Comparison of ENCODE assay signal across 9 mouse cellular contexts in the genomic region with DNA sequence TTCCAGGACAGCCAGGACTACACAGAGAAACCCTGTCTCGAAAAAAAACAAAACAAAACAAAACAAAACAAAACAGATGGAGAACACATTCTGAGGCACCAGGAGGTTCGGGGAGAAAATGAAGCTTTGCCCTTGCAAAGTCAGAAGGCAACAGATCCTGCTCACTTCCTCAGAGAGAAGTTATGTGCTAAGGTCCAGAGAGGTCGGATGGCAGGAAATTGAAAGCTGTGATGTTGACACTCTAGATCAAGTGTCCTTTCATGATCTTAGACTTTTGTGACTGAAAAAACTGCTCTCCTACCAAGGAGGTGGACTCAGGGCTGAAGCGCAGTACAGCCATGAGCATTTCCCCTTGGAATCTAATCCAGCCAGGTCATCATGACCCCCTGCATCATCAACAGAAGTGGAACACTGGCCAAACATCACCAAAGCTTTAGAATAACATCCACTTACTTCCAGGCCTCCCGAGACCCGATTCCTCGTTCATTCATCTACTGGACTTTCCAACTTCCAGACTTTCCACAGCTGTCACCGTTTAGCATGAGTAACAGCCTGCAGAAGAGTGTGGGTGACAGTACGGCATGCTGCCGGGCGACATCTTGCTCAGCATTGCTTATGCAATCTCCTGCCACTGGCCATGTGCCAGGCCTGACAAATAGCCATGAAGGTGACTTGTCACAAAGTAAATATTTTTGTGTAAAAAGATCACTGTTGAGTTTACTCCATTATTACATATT.
DNase-seq lines count a peak whose midpoint lies in the region; ATAC-seq and TF ChIP-seq lines count a peak whose summit lies in the region.
"Had no signal": no experiment of that assay in that cellular context is flagged by ENCODE, and none has a peak within 500 bp of the region (broad histone marks: within the 10 kb centered on the region; RNA-seq: fewer than 3 reads in every experiment).

No protein-coding gene starts in this region.

- H3K4me3 ChIP-seq in limb, embryonic 12.5 days (replicated peaks): no peak overlapping the region
- H3K4me3 ChIP-seq in limb, embryonic 10.5 days: no peak overlapping the region
- no peak overlapping the region for H3K4me3 ChIP-seq in lung, adult 2 months (replicated peaks; ENCODE audit: extremely low read depth, low read depth, low read length)

- TF ChIP-seq CTCF in lung, adult 2 months (IDR thresholded peaks at IDR 0.05; ENCODE audit: insufficient read depth, low read length): no peak

- WGBS in limb, embryonic 12.5 days: 51% methylated on average over 11 of the region's 11 CpGs
- 44% methylated on average over 11 of the region's 11 CpGs for WGBS in limb, embryonic 10.5 days
- 39% methylated on average over 11 of the region's 11 CpGs for WGBS in lung, adult 2 months

- no peak overlapping the region for H3K9ac ChIP-seq in limb, embryonic 12.5 days (replicated peaks)
- H3K9ac ChIP-seq: liver, embryonic 14.5 days had no signal

- no peak for ATAC-seq in limb, embryonic 12.5 days (ENCODE audit: insufficient number of reproducible peaks, insufficient read depth, low FRiP score, low TSS enrichment, low read depth)

- H3K9me3 ChIP-seq in limb, embryonic 12.5 days: no peaks in the 10 kb centered on the region
- no peaks in the 10 kb centered on the region for H3K9me3 ChIP-seq in limb, embryonic 10.5 days (replicated peaks)

- no peak for TF ChIP-seq POLR2A in lung, adult 2 months (IDR thresholded peaks at IDR 0.05; ENCODE audit: borderline replicate concordance, extremely low read depth, low read depth, low read length)

- H3K27me3 ChIP-seq in limb, embryonic 12.5 days: no peaks in the 10 kb centered on the region
- H3K27me3 ChIP-seq in limb, embryonic 10.5 days (ENCODE audit: low read depth, poor library complexity, severe bottlenecking): no peaks in the 10 kb centered on the region

- peaks cover 18% of the 10 kb centered on the region for H3K36me3 ChIP-seq in limb, embryonic 12.5 days
- H3K36me3 ChIP-seq in limb, embryonic 10.5 days: peaks cover 20% of the 10 kb centered on the region

- 0 out of 2 replicates have a peak overlapping the region, but pooled peaks have one; percentile 1 for H3K27ac ChIP-seq in limb, embryonic 12.5 days
- no peak overlapping the region for H3K27ac ChIP-seq in limb, embryonic 10.5 days
- H3K27ac ChIP-seq: liver, embryonic 14.5 days had no signal

- H3K4me2 ChIP-seq in limb, embryonic 12.5 days: no peak overlapping the region

- H3K4me1 ChIP-seq in limb, embryonic 12.5 days (replicated peaks): peaks cover 55% of the 10 kb centered on the region
- peaks cover 56% of the 10 kb centered on the region for H3K4me1 ChIP-seq in limb, embryonic 10.5 days
- H3K4me1 ChIP-seq in lung, adult 2 months (ENCODE audit: control insufficient read depth, insufficient read depth, low read length): no peaks in the 10 kb centered on the region

- DNase-seq in limb, embryonic 10.5 days (ENCODE audit: low spot score): no peak
- DNase-seq in cerebellum, adult 9-10 months: peak; percentile 62
- DNase-seq in kidney, adult 9 months: peak; percentile 11
- peak; percentile 6 for DNase-seq in lung, adult 2 months
- DNase-seq in urinary bladder, postnatal 36 days (ENCODE audit: low spot score in 2 of 2): peak; percentile 61 to 79
- DNase-seq in gastrocnemius, adult 8-10 months (ENCODE audit: low spot score in 2 of 2): no peak
- no peak for DNase-seq in B cell, adult 2 months

Comparison
In these comparisons a context has a peak if more than half of its experiments do, and no peak if none do; other contexts are left out.
1. DNase-seq: peak in cerebellum, adult 9-10 months (single experiment), kidney, adult 9 months (single experiment), lung, adult 2 months (single experiment) and urinary bladder, postnatal 36 days (2 of 2); none in limb, embryonic 10.5 days (single experiment), gastrocnemius, adult 8-10 months (0 of 2) and B cell, adult 2 months (0 of 2).